Mouse (Mus musculus) fibroblast of lung, adult 2 months (primary cell): ENCODE results near the gene Slc39a13.
"Not testable (repeated sequence)": the region's sequence is repeated elsewhere in the genome, so short reads cannot be mapped to it uniquely, and the experiment has no call there.

Experiments
- DNase-seq: peaks from one replicate; pipeline ENCODE4 v3.0.0-alpha.2; 2011; ENCODE audit warnings: low read depth

Gene Slc39a13

GRCm38 (mm10) chr2:91064211-91064610, 6.0 kb downstream of the Slc39a13 start:
- DNase-seq, result no peak

GRCm38 (mm10) chr2:91062779-91063606, 7.2 kb downstream of the Slc39a13 start:
- DNase-seq, result no peak

- DNase-seq, result peak; percentile 77
Observed at GRCm38 (mm10) chr2:91061849-91062481, 8.3 kb downstream of the Slc39a13 start.

- DNase-seq, result no peak
Observed at GRCm38 (mm10) chr2:91060544-91061355, 9.5 kb downstream of the Slc39a13 start.

- DNase-seq, result no peak
Observed at GRCm38 (mm10) chr2:91059376-91059775, 10.8 kb downstream of the Slc39a13 start.

GRCm38 (mm10) chr2:91058435-91058834, 11.8 kb downstream of the Slc39a13 start:
- no peak for DNase-seq

DNA sequence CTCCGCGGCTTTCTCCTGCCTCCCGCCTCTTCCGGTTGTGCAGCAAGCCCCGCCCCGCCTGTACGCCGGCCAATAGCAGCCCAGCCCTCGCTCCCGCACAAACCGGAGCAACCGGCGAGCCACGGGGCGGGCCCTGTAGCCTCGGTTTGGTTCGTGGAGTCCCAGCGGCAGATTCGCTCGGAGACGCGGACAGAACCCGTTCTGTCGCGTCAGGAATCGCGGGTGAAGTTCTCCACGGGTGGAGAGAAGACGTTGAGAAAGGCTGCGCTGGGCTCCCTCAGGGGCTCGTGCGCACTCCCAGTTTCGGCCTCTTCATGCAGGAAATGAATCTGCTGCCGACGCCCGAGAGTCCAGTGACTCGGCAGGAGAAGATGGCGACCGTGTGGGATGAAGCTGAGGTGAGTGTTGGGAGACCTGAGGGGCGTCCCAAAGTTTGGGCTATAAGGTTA, 16.3 kb downstream of the Slc39a13 start, which contains the start of gene Psmc3:
Gene Psmc3 (plus strand): TSS at position 76 of the 449 bp plus-strand sequence.
- DNase-seq, result peak; percentile 79

- DNase-seq, result no peak
Observed at GRCm38 (mm10) chr2:91053181-91053933, 16.9 kb downstream of the Slc39a13 start.

- DNase-seq, result no peak
Observed at GRCm38 (mm10) chr2:91052752-91053151, 17.5 kb downstream of the Slc39a13 start.

GRCm38 (mm10) chr2:91051917-91052316, 18.3 kb downstream of the Slc39a13 start:
- DNase-seq, result no peak

DNA sequence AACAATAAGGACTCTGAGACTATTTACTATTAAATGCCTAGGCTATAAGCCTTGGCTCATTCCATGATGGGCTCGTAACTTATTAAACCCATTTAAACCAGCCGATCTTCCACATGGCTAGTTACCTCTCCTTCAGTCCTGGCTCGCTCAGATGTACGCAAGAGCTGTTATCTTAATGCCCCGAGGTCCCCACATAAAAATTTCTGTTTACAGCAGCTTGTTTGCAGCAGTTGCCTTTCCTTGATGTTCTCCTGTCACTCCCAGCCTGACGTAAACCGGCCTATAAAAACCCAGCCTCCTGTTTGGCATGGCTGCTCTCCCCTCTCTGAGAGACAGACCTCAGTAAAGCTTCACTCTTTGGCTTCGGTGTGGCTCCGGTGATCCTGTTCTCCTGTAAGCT, 22.9 kb downstream of the Slc39a13 start:
- DNase-seq, result no peak

DNA sequence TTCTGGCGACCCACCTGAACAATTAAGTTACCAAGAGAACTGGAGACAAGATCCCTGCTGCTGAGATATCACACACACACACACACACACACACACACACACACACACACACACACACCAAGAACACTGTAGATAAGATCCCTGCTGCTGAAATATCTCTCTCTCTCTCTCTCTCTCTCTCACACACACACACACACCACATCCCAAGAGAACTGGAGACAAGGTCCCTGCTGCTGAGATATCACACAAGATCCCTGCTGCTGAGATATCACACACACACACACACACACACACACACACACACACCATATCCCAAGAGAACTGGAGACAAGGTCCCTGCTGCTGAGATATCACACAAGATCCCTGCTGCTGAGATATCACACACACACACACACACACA, 24.4 kb downstream of the Slc39a13 start:
- not testable (repeated sequence) for DNase-seq

- DNase-seq, result no peak
Observed at GRCm38 (mm10) chr2:91044727-91045126, 25.5 kb downstream of the Slc39a13 start.

DNA sequence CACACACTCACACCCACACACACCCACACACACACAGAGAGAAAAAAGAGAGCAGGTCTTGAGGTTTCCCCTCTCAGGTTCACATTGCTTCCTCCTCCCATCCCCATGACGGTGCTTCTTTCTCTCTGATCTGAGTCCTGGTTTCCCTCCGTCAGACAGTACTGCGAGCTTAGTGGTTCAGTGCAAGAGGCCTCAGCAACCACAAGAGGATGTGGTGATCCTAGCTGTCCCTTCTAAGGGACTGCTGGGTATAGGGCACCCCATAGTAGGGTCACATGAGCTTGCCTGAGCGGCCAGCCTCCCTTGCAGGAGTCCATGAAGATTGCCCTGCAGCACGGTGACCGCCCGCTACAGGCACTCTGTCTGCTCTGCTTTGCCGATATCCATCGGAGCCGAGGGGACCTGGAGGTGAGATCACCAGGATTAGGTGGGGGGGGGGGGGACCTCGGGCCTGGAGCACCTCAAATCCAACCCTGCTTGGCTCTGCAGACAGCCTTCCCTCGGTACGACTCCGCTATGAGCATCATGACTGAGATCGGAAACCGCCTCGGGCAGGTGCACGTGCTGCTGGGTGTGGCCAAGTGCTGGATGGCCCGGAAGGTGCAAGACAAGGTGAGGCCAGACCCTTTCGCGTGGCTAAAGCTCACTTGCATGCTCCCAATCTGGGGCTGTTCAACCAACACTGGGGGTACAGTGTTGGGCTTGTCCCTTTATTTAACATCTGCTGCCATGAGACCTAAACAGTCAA, 27.4 kb downstream of the Slc39a13 start:
- no peak for DNase-seq

GRCm38 (mm10) chr2:91041786-91042185, 28.4 kb downstream of the Slc39a13 start:
- DNase-seq, result no peak

DNA sequence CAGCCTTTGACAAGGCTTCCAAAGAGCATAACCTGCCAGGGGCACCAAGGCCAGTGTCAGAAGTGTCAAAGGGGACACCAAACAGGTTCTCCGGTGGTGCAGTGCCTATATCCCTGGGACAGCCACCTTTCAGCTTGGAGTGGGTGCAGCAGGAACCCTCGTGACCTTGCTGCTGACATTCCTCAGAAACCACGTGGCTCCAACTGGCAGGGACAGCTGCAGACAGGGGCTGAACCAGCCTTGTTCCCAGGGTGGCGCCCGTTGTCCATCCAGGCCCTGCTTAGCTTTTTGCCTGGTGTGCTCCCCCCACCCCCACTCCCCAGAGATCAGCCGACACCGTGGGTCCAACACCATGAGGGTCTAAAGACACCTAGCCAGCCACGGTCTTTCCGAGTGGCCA, 34.8 kb downstream of the Slc39a13 start, which contains the start of gene Rapsn:
Gene Rapsn (plus strand): TSS at position 236 of the 400 bp plus-strand sequence.
- no peak for DNase-seq

GRCm38 (mm10) chr2:91033000-91033399, 37.2 kb downstream of the Slc39a13 start:
- no peak for DNase-seq

- no peak for DNase-seq
Observed at GRCm38 (mm10) chr2:91031216-91031615, 39.0 kb downstream of the Slc39a13 start.

DNA sequence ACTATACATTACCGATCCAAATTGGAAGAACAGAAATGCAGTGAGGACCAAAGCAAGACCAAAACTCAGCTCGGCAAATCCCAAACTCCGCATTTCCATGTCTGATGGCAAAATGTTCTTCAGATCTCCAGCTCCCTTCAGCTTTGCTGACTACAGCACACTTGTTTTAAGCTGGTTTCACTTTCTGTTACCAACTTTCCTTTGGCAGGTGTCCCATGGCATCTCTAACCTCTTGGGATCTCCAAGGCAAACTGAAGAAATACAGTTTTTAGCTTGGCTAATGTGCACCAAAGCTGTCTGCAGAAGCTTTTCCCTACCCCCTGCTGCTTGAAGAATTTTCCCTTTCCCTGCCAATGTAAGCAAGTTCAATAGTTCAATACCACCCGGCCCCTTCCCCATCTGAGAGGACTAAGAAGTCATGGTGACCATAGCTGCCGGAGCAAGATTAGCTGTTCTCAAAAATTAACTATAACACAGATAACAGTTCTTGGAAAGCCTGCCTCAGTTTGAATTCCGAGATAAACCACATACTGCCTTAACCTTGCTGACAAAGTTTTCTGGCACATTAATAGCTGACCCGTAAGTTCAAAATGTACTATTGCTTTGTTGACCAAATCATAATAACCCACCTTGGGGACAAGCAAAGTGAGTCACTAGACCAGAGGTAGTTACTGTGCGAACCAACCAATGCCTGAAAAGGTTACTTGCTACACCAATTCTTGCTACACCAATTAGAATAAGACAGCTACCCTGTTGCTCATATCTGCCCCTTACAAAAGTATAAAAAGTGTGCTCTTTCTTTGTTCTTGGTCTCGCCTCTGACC, 42.6 kb downstream of the Slc39a13 start:
- peak; percentile 72 for DNase-seq

- DNase-seq, result no peak
Observed at GRCm38 (mm10) chr2:91026491-91026890, 43.7 kb downstream of the Slc39a13 start.
